Mouse (Mus musculus) retina, embryonic 14.5 days (tissue): ENCODE results near the gene Zfp965.
"Not testable (repeated sequence)": the region's sequence is repeated elsewhere in the genome, so short reads cannot be mapped to it uniquely, and the experiment has no call there.

Source experiments
- DNase-seq: peaks from one replicate; pipeline ENCODE4 v3.0.0-alpha.2; 2015; ENCODE audit warnings: low spot score

Gene Zfp965

GRCm38 (mm10) chr2:175469685-175470084 is at the start of gene Zfp965:
TSS of gene Zfp965 (plus strand) at chr2:175469985.
- not testable (repeated sequence) for DNase-seq

- DNase-seq = not testable (repeated sequence)
These were observed 34.1 kb upstream of the Zfp965 start, which contains the start of gene Gm4724 for GRCm38 (mm10) chr2:175435707-175436106. TSS of gene Gm4724 (minus strand) at chr2:175435807.
